Mouse (Mus musculus): ENCODE measurements around the gene Mtx3.
A peak's percentile ranks its signal among the peaks of the same experiment; 100 is the strongest.
"Not testable (repeated sequence)": the region's sequence is repeated elsewhere in the genome, so short reads cannot be mapped to it uniquely, and the experiment has no call there.

Mtx3 gene

DNA sequence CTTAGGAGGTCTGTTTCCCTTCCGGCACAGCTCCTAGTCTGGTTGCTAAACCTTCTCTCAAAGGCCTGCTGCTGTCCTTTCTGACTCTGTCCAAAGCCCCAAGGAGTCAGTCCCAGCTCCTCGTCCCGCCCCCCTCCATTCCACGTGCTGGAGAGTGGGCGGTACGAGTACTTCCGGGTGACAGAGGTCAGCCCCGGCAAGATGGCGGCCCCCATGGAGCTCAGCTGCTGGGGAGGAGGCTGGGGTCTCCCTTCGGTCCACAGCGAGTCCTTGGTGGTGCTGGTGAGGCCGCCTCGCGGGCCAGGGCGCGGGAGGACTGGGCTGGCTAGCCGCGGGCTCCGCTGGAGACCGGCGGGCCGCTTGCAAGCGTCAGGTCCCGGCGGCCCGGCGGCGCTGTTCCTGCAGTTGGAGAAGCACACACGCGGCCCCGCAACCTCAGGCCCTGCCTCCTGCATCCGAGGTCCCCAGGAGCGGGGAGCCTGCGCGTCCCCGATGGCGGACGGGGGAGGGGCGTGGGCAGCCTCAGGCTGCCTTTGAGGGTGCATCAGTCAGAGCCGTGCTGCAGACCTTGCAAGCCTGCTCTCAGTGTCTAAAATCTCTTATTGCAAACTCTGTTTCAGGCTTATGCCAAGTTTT is at the start of gene Mtx3:
Mtx3 (plus strand) TSS at position 175 of the 636 bp plus-strand sequence.
- peak; percentile 85 for DNase-seq

DNA sequence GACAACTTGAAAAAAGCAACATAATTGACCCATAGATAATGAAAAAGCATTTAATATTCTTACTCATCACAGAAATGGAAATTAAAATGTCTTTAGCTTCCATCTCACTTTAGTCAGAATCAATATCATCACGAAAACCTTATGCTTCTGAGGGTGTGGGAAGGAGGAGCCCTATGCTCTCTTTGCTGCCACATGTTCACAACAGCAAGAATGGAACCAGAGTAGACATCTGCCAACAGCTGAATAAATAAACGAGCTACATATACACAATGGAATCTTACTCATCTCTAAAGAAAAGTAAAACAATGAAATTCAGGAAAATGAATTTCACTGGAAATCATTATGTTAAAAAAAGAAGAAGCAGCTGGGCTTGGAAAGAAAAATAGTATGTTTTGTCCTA is 45.7 kb upstream of the Mtx3 start:
- DNase-seq: no peak

GRCm38 (mm10) chr13:92799306-92799925 is 45.1 kb upstream of the Mtx3 start:
- no peak for DNase-seq

- DNase-seq: no peak
These were observed 37.8 kb upstream of the Mtx3 start for GRCm38 (mm10) chr13:92806785-92807184.

- DNase-seq: no peak
These were observed 36.7 kb upstream of the Mtx3 start for GRCm38 (mm10) chr13:92807849-92808248.

GRCm38 (mm10) chr13:92810592-92810991 is 34.0 kb upstream of the Mtx3 start:
- not testable (repeated sequence) for DNase-seq

DNA sequence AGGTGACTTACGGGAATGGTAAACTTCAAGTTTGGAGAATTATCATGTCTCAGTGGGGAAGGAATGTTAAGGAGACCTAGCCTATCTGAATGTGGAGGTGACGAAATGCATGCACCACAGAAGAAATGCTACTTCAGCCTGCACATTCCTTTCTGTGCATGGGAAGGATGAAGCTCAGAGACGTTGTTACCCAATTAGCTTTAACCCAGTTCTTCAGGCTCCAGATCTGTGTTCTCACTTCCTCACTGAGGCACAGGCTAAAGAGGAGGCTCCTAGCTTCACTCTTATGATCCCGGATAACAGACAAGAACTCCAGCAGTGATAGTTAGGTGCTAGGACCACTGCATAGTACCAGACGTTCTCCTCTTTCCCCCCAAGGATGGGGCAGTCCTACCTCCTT is 28.2 kb upstream of the Mtx3 start:
- no peak for DNase-seq

- no peak for DNase-seq
These were observed 27.2 kb upstream of the Mtx3 start for GRCm38 (mm10) chr13:92817357-92817756.

DNA sequence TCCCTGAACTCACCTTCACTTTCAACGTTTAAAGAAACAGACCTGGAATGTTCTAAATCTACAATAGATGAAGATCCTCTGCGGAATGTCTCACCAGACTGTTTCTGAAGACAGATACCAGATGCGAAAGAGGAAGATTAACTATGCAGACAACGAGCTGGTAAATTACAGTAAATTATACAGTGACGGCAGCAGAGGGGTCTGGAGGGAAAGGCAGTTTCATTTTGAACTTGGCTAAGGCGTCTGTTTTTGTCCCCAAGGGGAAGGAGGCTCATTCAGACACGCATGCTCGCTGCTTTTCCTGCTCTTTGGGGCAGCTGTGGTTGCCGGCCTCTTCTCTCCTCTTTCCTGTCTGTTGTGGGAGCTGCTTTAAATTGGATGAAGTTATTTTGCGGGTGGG is 15.7 kb upstream of the Mtx3 start:
- no peak for DNase-seq

DNA sequence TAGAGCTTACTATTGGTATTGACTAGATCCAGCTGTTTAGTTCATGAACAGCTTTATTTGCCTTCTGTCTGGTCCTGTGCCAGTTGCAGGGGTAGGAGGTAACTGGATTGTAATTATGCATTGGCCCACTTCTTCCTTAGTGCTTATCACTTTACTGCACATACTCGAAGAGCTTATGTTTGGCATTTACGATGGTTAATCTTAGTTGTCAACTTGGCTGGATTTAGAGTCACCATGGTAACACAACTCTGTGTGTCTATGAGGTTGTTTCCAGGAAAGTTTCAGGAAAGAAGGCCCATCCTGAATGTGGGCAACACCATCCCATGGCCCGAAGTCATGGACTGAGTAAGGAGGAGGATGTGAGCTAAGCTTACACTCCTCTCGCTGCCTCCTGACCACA is 11.4 kb upstream of the Mtx3 start:
- DNase-seq: no peak

DNA sequence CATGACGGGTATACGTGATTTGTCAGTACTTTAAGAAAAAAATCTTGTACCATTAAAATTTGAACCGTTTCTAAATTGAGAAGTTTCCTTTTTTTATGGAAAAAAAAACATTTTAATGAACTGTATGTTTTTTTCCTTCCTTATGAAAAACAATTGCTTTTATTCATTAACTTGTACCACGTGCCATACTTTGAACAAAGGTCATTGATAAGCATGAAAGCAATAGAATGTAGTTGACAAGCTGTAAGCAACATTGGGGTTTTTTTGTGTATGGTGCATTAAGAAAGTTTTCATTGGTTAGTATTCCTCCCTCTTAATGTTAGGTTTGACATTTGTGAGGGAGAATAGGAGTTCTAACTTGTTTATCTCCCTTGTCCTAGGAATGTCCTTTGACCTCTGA is 1.9 kb downstream of the Mtx3 start:
- DNase-seq: no peak

DNA sequence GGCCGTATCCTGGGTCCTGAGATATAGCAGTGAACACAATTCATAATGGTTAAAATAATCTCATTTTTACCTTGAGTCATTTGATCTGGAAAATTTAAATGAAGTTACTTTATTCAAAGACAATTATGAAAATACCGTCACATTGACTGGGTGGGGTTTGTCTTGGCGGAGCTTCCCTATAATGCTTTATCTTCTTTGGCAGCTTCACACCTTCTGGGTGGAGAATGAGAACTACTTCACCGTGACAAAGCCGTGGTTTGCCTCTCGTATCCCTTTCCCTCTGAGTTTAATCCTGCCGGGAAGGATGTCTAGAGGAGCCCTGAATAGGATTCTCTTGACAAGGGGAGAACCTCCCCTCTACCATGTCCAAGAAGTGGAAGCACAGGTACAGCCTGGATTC is 2.8 kb downstream of the Mtx3 start:
- no peak for DNase-seq

GRCm38 (mm10) chr13:92848002-92848401 is 3.4 kb downstream of the Mtx3 start:
- no peak for DNase-seq

- DNase-seq: no peak
These were observed 11.3 kb downstream of the Mtx3 start for GRCm38 (mm10) chr13:92855901-92856300.

DNA sequence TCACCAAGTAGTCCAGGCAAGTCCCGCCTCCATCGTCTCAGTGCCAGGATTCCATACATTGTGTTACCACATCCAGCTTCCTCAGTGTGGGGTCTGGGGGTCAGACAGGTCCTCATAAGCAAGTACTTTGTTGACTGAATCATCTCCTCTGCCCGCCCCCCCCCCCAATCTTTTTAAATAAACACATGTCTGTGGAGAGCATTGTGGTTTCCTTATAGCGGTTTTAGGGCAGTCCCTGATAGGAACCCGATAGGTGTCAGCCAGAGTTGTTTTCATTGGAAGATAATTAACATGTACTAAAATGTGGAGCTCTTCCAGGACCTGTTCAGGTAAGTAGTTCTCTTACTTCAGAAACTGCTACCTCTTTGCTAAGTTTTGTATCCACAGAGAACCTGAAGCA is 14.2 kb downstream of the Mtx3 start:
- no peak for DNase-seq

GRCm38 (mm10) chr13:92859959-92860358 is 15.4 kb downstream of the Mtx3 start:
- no peak for DNase-seq

GRCm38 (mm10) chr13:92865358-92865757 is 20.8 kb downstream of the Mtx3 start:
- no peak for DNase-seq

GRCm38 (mm10) chr13:92866680-92867079 is 22.1 kb downstream of the Mtx3 start:
- no peak for DNase-seq

DNA sequence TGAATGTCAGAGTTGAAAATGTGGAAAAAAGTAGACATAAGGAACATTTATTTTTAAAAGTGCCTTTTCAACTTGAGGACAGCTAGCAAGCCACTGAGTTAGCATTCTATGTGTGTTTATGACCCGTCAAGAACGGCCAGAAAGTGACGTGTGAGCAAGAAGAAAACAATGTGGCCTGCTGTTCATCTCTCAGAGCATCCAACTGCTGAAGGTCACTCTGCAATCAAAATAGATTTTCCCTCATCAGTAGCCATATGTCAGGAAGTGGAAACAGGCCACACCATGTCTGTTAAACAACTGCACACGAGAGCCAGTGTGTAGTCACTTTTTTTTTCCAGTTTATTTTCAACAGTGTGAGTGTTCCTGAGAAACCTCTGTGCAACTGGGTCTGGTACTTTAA is 35.0 kb downstream of the Mtx3 start:
- no peak for DNase-seq

- no peak for DNase-seq
These were observed 35.4 kb downstream of the Mtx3 start for GRCm38 (mm10) chr13:92879933-92880332.

- DNase-seq: peak; percentile 32
These were observed 36.0 kb downstream of the Mtx3 start for GRCm38 (mm10) chr13:92880589-92880988.

DNA sequence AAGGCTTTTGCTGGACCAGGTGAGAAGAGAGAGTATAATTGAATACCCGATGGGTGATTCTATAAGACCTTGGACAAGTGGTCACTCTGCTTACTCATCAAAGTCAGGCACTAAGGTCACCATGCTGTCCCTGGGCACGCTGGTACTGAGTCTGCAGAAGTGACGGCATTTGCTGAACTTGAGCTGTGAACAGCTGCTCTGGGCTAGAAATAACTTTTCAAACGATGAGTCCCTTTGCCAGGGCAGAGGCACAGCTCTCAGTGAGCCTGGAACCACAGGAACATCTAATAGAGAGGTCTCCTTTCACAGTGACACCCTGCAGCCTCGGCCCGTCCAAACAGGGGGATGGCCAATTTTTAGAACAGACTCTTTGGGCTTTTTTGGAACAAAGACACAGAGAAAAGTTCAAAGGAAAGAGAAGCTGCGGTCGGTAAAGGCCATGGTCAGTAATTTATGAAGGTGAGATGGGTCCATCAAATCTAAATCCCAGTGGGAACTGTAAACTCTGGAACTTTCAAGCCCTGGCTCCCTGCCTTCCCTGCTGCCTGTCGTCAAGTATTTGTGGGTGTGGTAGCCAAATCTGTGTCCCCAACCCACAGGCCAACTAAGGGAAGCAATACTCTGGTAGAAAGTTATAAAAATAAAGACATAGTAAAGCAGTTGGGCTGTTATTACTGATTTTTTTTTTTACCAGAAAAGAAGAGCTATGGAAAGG is 37.9 kb downstream of the Mtx3 start:
- DNase-seq: no peak

DNA sequence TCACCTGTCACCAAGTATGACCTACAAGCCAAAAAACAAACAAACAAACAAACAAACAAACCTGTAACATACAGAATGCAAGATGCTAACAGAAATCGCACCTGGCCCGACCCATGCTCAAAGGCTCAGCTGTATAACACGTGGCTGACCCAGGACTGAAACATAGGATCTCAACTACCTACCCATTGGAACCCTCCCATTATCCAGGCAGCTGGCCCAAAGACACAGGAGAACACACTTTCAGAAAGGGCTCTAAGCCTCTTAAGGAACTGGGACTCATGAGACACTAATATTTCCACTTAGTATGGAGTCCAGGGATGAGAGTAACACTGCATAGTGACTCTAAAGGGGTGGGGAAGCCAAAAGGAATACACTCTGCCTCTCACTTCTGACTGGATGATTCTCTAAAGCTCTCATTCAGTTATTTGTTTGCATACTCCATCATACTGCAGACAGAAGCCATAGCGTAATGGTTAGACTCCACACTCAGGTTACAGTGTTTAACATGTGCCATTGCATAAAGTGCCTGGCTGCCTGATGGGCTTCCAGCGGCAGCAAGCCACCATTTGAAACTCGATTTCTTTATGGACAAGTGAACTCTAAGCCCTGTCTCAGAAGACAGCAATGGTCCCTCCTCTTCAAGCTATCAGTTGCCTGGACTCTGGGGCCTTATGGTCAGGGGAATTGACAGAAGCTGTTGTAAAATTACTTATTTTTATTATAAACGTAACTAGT is 38.6 kb downstream of the Mtx3 start:
- DNase-seq: no peak

GRCm38 (mm10) chr13:92884206-92884605 is 39.6 kb downstream of the Mtx3 start:
- no peak for DNase-seq

All from cerebellum, adult 11-12 months (tissue).